Mouse (Mus musculus): ENCODE measurements around the gene Gm5148. TPM values are rescaled to one million over a fixed set of nuclear protein-coding genes. Genes with fewer than 3 reads are reported as not detected.

Gm5148 gene
- total RNA-seq, 1 experiment = 69.6 TPM

- Histone ChIP-seq H3K9me3 (ENCODE audit: control insufficient read depth, insufficient read depth, low read depth, low read length) (no peaks in the 10 kb centered on the region), H3K4me3 (ENCODE audit: insufficient read depth in 1 of 2, low read depth in 1 of 2, low read length in 2 of 2, poor library complexity in 1 of 2, severe bottlenecking in 1 of 2) (no peak overlapping the region), H3K36me3 (ENCODE audit: control insufficient read depth, insufficient read depth, low read length, poor library complexity, severe bottlenecking) (no peaks in the 10 kb centered on the region; the same call in 1 of the 2 replicates), H3K4me1 (ENCODE audit: control insufficient read depth in 2 of 2, insufficient read depth in 2 of 2, low read length in 2 of 2, poor library complexity in 1 of 2) (peaks cover 0 to 2% of the 10 kb centered on the region in 2 experiments; a peak in 1 of 4 replicates), H3K27ac (ENCODE audit: insufficient read depth, low read depth, low read length, poor library complexity, severe bottlenecking) (no peak overlapping the region), H3K9ac (ENCODE audit: insufficient read depth, low read depth, low read length, poor library complexity, severe bottlenecking) (no peak overlapping the region)
- TF ChIP-seq CHD2 (IDR thresholded peaks at IDR 0.05; ENCODE audit: low read depth, low read length) (no peak), HCFC1 (IDR thresholded peaks at IDR 0.05; ENCODE audit: borderline replicate concordance, insufficient read depth, low read length) (no peak), ZNF384 (IDR thresholded peaks at IDR 0.05; ENCODE audit: low read depth, low read length) (no peak), MAFK (IDR thresholded peaks at IDR 0.05; ENCODE audit: insufficient read depth, low read depth, low read length) (no peak), ZC3H11A (IDR thresholded peaks at IDR 0.05; ENCODE audit: borderline replicate concordance, low read depth, low read length) (no peak)
- in situ Hi-C loops (cut with MboI; ENCODE audit: low sequenced_read_pairs in 2 of 2, unreplicated experiment in 2 of 2) = no loop called here
- no peak for DNase-seq (ENCODE audit: low read depth, low spot score)
Observed at GRCm38 (mm10) chr3:37712501-37712900, 11.8 kb downstream of the Gm5148 start.

- in situ Hi-C loops (cut with MboI; ENCODE audit: low sequenced_read_pairs in 2 of 2, unreplicated experiment in 2 of 2) = no loop called here
- no peak overlapping the region for H3K9ac ChIP-seq (ENCODE audit: insufficient read depth, low read depth, low read length, poor library complexity, severe bottlenecking)
Observed at GRCm38 (mm10) chr3:37711639-37712038, 12.7 kb downstream of the Gm5148 start.

GRCm38 (mm10) chr3:37707801-37708200, 16.5 kb downstream of the Gm5148 start:
- TF ChIP-seq HCFC1 (IDR thresholded peaks at IDR 0.05; ENCODE audit: borderline replicate concordance, insufficient read depth, low read length) = no peak
- Histone ChIP-seq H3K9ac (ENCODE audit: insufficient read depth, low read depth, low read length, poor library complexity, severe bottlenecking) (no peak overlapping the region), H3K27ac (ENCODE audit: insufficient read depth, low read depth, low read length, poor library complexity, severe bottlenecking) (no peak overlapping the region), H3K4me3 (ENCODE audit: insufficient read depth in 1 of 2, low read depth in 1 of 2, low read length in 2 of 2, poor library complexity in 1 of 2, severe bottlenecking in 1 of 2) (no peak overlapping the region), H3K36me3 (ENCODE audit: control insufficient read depth, insufficient read depth, low read length, poor library complexity, severe bottlenecking) (no peaks in the 10 kb centered on the region; the same call in 1 of the 2 replicates), H3K9me3 (ENCODE audit: control insufficient read depth, insufficient read depth, low read depth, low read length) (no peaks in the 10 kb centered on the region), H3K4me1 (ENCODE audit: control insufficient read depth in 2 of 2, insufficient read depth in 2 of 2, low read length in 2 of 2, poor library complexity in 1 of 2) (peaks cover 5 to 9% of the 10 kb centered on the region in 2 experiments)
- in situ Hi-C loops (cut with MboI; ENCODE audit: low sequenced_read_pairs in 2 of 2, unreplicated experiment in 2 of 2) = no loop called here
- no peak for DNase-seq (ENCODE audit: low read depth, low spot score)

More at GRCm38 (mm10) chr3:37711639-37712038, 12.7 kb downstream of the Gm5148 start:
- no peak overlapping the region for H3K27ac ChIP-seq (ENCODE audit: insufficient read depth, low read depth, low read length, poor library complexity, severe bottlenecking)
- H3K4me3 ChIP-seq (ENCODE audit: insufficient read depth in 1 of 2, low read depth in 1 of 2, low read length in 2 of 2, poor library complexity in 1 of 2, severe bottlenecking in 1 of 2) = no peak overlapping the region
- peaks cover 0 to 2% of the 10 kb centered on the region in 2 experiments; a peak in 1 of 4 replicates for H3K4me1 ChIP-seq (ENCODE audit: control insufficient read depth in 2 of 2, insufficient read depth in 2 of 2, low read length in 2 of 2, poor library complexity in 1 of 2)
- TF ChIP-seq ZNF384 (IDR thresholded peaks at IDR 0.05; ENCODE audit: low read depth, low read length) (no peak), HCFC1 (IDR thresholded peaks at IDR 0.05; ENCODE audit: borderline replicate concordance, insufficient read depth, low read length) (no peak), CHD2 (IDR thresholded peaks at IDR 0.05; ENCODE audit: low read depth, low read length) (no peak), ZC3H11A (IDR thresholded peaks at IDR 0.05; ENCODE audit: borderline replicate concordance, low read depth, low read length) (no peak), MAFK (IDR thresholded peaks at IDR 0.05; ENCODE audit: insufficient read depth, low read depth, low read length) (no peak)
- no peaks in the 10 kb centered on the region; the same call in 1 of the 2 replicates for H3K36me3 ChIP-seq (ENCODE audit: control insufficient read depth, insufficient read depth, low read length, poor library complexity, severe bottlenecking)
- no peak for DNase-seq (ENCODE audit: low read depth, low spot score)
- no peaks in the 10 kb centered on the region for H3K9me3 ChIP-seq (ENCODE audit: control insufficient read depth, insufficient read depth, low read depth, low read length)

DNA sequence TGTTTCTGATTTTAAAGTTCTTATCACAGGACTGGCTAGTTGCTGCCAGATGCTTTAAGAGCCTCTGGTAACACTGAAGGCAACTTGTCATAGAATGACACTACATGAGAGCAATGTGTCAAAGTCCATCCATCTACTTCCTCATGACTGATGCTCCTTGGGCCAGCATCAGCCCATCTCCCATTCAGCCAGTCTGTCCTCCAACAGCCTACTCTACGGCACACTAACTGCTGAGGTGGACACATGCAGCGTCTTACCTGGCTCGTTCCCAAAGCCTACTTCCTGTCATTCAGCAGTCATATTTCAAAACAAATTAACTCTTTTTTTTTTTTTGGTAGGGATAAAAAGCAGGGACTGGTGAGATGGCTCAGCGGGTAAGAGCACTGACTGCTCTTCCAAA, 17.9 kb downstream of the Gm5148 start:
- Histone ChIP-seq H3K9me3 (ENCODE audit: control insufficient read depth, insufficient read depth, low read depth, low read length) (no peaks in the 10 kb centered on the region), H3K4me1 (ENCODE audit: control insufficient read depth in 2 of 2, insufficient read depth in 2 of 2, low read length in 2 of 2, poor library complexity in 1 of 2) (peaks cover 5 to 7% of the 10 kb centered on the region in 2 experiments), H3K27ac (ENCODE audit: insufficient read depth, low read depth, low read length, poor library complexity, severe bottlenecking) (no peak overlapping the region), H3K36me3 (ENCODE audit: control insufficient read depth, insufficient read depth, low read length, poor library complexity, severe bottlenecking) (no peaks in the 10 kb centered on the region), H3K9ac (ENCODE audit: insufficient read depth, low read depth, low read length, poor library complexity, severe bottlenecking) (no peak overlapping the region), H3K4me3 (ENCODE audit: insufficient read depth in 1 of 2, low read depth in 1 of 2, low read length in 2 of 2, poor library complexity in 1 of 2, severe bottlenecking in 1 of 2) (no peak overlapping the region)
- no peak for TF ChIP-seq CHD2 (IDR thresholded peaks at IDR 0.05; ENCODE audit: low read depth, low read length)
- TF ChIP-seq ZC3H11A (IDR thresholded peaks at IDR 0.05; ENCODE audit: borderline replicate concordance, low read depth, low read length) = no peak
- no peak for TF ChIP-seq ZNF384 (IDR thresholded peaks at IDR 0.05; ENCODE audit: low read depth, low read length)
- TF ChIP-seq MAFK (IDR thresholded peaks at IDR 0.05; ENCODE audit: insufficient read depth, low read depth, low read length) = no peak
- no peak for DNase-seq (ENCODE audit: low read depth, low spot score)
- in situ Hi-C loops (cut with MboI; ENCODE audit: low sequenced_read_pairs in 2 of 2, unreplicated experiment in 2 of 2) = no loop called here

- in situ Hi-C loops (cut with MboI; ENCODE audit: low sequenced_read_pairs in 2 of 2, unreplicated experiment in 2 of 2) = no loop called here
- H3K9ac ChIP-seq (ENCODE audit: insufficient read depth, low read depth, low read length, poor library complexity, severe bottlenecking) = 0 out of 2 replicates have a peak overlapping the region, but pooled peaks have one; percentile 55
Observed at GRCm38 (mm10) chr3:37705436-37705835, 18.9 kb downstream of the Gm5148 start.

More at GRCm38 (mm10) chr3:37705436-37705835, 18.9 kb downstream of the Gm5148 start:
- peak overlapping the region in 1 of 2 experiments; percentile 52; a peak in 2 of 4 replicates for H3K4me3 ChIP-seq (ENCODE audit: insufficient read depth in 1 of 2, low read depth in 1 of 2, low read length in 2 of 2, poor library complexity in 1 of 2, severe bottlenecking in 1 of 2)
- H3K9me3 ChIP-seq (ENCODE audit: control insufficient read depth, insufficient read depth, low read depth, low read length) = no peaks in the 10 kb centered on the region
- DNase-seq (ENCODE audit: low read depth, low spot score) = no peak
- no peak overlapping the region for H3K27ac ChIP-seq (ENCODE audit: insufficient read depth, low read depth, low read length, poor library complexity, severe bottlenecking)
- H3K4me1 ChIP-seq (ENCODE audit: control insufficient read depth in 2 of 2, insufficient read depth in 2 of 2, low read length in 2 of 2, poor library complexity in 1 of 2) = peaks cover 5 to 7% of the 10 kb centered on the region in 2 experiments
- H3K36me3 ChIP-seq (ENCODE audit: control insufficient read depth, insufficient read depth, low read length, poor library complexity, severe bottlenecking) = no peaks in the 10 kb centered on the region
- TF ChIP-seq CHD2 (IDR thresholded peaks at IDR 0.05; ENCODE audit: low read depth, low read length) (no peak), ZNF384 (IDR thresholded peaks at IDR 0.05; ENCODE audit: low read depth, low read length) (no peak), ZC3H11A (IDR thresholded peaks at IDR 0.05; ENCODE audit: borderline replicate concordance, low read depth, low read length) (no peak), MAFK (IDR thresholded peaks at IDR 0.05; ENCODE audit: insufficient read depth, low read depth, low read length) (no peak), HCFC1 (IDR thresholded peaks at IDR 0.05; ENCODE audit: borderline replicate concordance, insufficient read depth, low read length) (no peak)
